Mouse (Mus musculus): ENCODE measurements around the gene Atmin. TPM values are rescaled to one million over a fixed set of nuclear protein-coding genes. Genes with fewer than 3 reads are reported as not detected.

The Atmin gene
- polyA plus RNA-seq (2012; fragmentation: generic; extraction: Trizol), result 7.8 TPM

DNA sequence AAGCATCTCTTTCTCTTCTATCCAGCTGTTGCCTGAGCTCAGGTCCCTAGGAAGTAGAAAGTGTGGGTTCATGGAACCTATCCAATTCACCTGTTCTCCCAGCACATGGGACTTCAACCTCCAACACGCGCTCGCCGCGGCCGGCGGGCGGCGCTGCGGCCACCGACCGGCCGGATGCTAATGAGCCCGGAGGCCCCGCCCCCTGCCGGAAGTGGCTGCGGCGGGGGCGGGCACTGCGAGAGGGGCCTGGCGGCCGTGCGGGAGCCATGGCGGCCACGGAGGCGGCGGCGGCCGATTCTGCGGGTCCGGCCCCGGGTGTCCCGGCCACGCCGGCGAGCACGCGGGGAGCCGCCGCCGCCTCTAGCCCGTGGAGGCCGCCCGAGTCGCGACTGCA is at the start of gene Atmin:
TSS of gene Atmin (plus strand) at position 233 of the 394 bp plus-strand sequence.
- no peaks in the 10 kb centered on the region for H3K36me3 ChIP-seq (ENCODE audit: control insufficient read depth, insufficient read depth)
- no peak for TF ChIP-seq TCF3 (IDR thresholded peaks at IDR 0.05; ENCODE audit: insufficient read length, low read depth)
- TF ChIP-seq E2F4 (IDR thresholded peaks at IDR 0.05; ENCODE audit: insufficient read depth), result no peak
- no peak for TF ChIP-seq MYOG (IDR thresholded peaks at IDR 0.05; ENCODE audit: control insufficient read depth in 1 of 3, insufficient read depth in 1 of 3, insufficient read length in 2 of 3, low read depth in 2 of 3)
- TF ChIP-seq REST (IDR thresholded peaks at IDR 0.05; ENCODE audit: insufficient read depth, insufficient read length), result no peak
- TF ChIP-seq MAX (IDR thresholded peaks at IDR 0.05; ENCODE audit: low read depth), result no peak
- TF ChIP-seq USF1 (IDR thresholded peaks at IDR 0.05; ENCODE audit: low read depth), result no peak
- peak; percentile 82 for TF ChIP-seq POLR2A (IDR thresholded peaks at IDR 0.05; ENCODE audit: insufficient read length, low read depth)
- TF ChIP-seq MYOD1 (IDR thresholded peaks at IDR 0.05; ENCODE audit: control insufficient read depth in 1 of 3, insufficient read length in 2 of 3, low read depth in 2 of 3), result peak in 2 of 3 experiments; percentile 13 to 58
- TF ChIP-seq SRF (IDR thresholded peaks at IDR 0.05; ENCODE audit: control insufficient read depth, insufficient read length, low read depth), result no peak
- TF ChIP-seq CEBPB (IDR thresholded peaks at IDR 0.05; ENCODE audit: insufficient read depth, poor library complexity, severe bottlenecking), result no peak
- peak; percentile 71 for TF ChIP-seq POLR2AphosphoS2 (IDR thresholded peaks at IDR 0.05; ENCODE audit: insufficient read length, low read depth)
- no peak for TF ChIP-seq TCF12 (IDR thresholded peaks at IDR 0.05; ENCODE audit: insufficient read depth, poor library complexity, severe bottlenecking)
- H3K27me3 ChIP-seq (ENCODE audit: control insufficient read depth, insufficient read depth, insufficient read length), result no peaks in the 10 kb centered on the region
- H3K79me2 ChIP-seq (ENCODE audit: control insufficient read depth, insufficient read depth), result no peaks in the 10 kb centered on the region
- H3K4me3 ChIP-seq, result peak within 1 kb of the TSS; percentile 49
- H3K4me2 ChIP-seq (ENCODE audit: low read depth), result peak within 1 kb of the TSS; percentile 96
- peak within 1 kb of the TSS; percentile 73 for H3ac ChIP-seq (ENCODE audit: control insufficient read depth, insufficient read length)

DNA sequence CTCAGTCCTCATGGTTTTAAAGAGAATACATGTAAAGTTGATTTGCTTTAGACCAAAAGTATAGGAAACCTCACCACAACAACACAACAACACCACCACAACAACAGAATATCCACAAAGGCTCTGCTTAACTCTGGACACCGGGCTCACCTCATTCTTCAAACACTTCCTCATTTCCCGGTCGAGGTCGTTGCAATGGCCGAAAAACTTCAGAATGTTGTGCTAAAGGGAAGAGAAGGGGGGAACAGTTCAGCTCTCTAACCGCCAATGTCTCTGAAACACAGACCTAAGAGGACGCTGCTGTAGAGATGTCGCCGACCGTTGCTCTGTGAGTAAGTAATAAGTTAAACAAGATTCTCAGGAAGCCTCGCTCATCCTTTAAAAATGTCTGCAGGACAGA is 49.3 kb upstream of the Atmin start:
- no peaks in the 10 kb centered on the region for H3K36me3 ChIP-seq (ENCODE audit: control insufficient read depth, insufficient read depth)
- H3K4me2 ChIP-seq (ENCODE audit: low read depth), result no peak overlapping the region
- TF ChIP-seq MYOD1 (IDR thresholded peaks at IDR 0.05; ENCODE audit: control insufficient read depth in 1 of 3, insufficient read length in 2 of 3, low read depth in 2 of 3) (no peak), REST (IDR thresholded peaks at IDR 0.05; ENCODE audit: insufficient read depth, insufficient read length) (no peak), TCF3 (IDR thresholded peaks at IDR 0.05; ENCODE audit: insufficient read length, low read depth) (no peak), MAX (IDR thresholded peaks at IDR 0.05; ENCODE audit: low read depth) (no peak), POLR2AphosphoS2 (IDR thresholded peaks at IDR 0.05; ENCODE audit: insufficient read length, low read depth) (no peak), SRF (IDR thresholded peaks at IDR 0.05; ENCODE audit: control insufficient read depth, insufficient read length, low read depth) (no peak), POLR2A (IDR thresholded peaks at IDR 0.05; ENCODE audit: insufficient read length, low read depth) (no peak), CEBPB (IDR thresholded peaks at IDR 0.05; ENCODE audit: insufficient read depth, poor library complexity, severe bottlenecking) (no peak), MYOG (IDR thresholded peaks at IDR 0.05; ENCODE audit: control insufficient read depth in 1 of 3, insufficient read depth in 1 of 3, insufficient read length in 2 of 3, low read depth in 2 of 3) (no peak), TCF12 (IDR thresholded peaks at IDR 0.05; ENCODE audit: insufficient read depth, poor library complexity, severe bottlenecking) (no peak)
- H3ac ChIP-seq (ENCODE audit: control insufficient read depth, insufficient read length), result no peak overlapping the region
- H3K79me2 ChIP-seq (ENCODE audit: control insufficient read depth, insufficient read depth), result no peaks in the 10 kb centered on the region
- H3K4me3 ChIP-seq, result no peak overlapping the region
- no peaks in the 10 kb centered on the region for H3K27me3 ChIP-seq (ENCODE audit: control insufficient read depth, insufficient read depth, insufficient read length)

DNA sequence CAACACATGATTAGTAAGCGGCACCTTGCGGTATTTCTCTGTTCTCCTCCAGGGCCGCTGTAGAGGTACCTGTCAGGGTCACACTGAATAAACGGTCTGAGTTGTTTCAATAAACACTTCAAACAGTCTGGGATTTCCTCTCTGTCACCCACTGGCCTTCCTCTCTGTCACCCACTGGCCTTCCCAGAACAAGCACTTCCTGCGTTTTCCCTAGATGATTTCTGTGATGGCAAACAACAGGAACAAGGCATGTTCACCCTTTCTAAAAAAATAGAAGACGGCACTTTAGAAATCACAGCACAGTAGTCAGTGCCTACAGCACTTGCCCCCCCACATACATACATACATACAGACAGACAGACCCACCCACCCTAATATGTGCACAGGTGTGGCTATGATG is 47.7 kb upstream of the Atmin start:
- Histone ChIP-seq H3K36me3 (ENCODE audit: control insufficient read depth, insufficient read depth) (no peaks in the 10 kb centered on the region), H3K4me3 (no peak overlapping the region), H3K27me3 (ENCODE audit: control insufficient read depth, insufficient read depth, insufficient read length) (no peaks in the 10 kb centered on the region), H3ac (ENCODE audit: control insufficient read depth, insufficient read length) (no peak overlapping the region), H3K79me2 (ENCODE audit: control insufficient read depth, insufficient read depth) (no peaks in the 10 kb centered on the region), H3K4me2 (ENCODE audit: low read depth) (no peak overlapping the region)
- TF ChIP-seq CEBPB (IDR thresholded peaks at IDR 0.05; ENCODE audit: insufficient read depth, poor library complexity, severe bottlenecking) (no peak), MYOG (IDR thresholded peaks at IDR 0.05; ENCODE audit: control insufficient read depth in 1 of 3, insufficient read depth in 1 of 3, insufficient read length in 2 of 3, low read depth in 2 of 3) (no peak), SRF (IDR thresholded peaks at IDR 0.05; ENCODE audit: control insufficient read depth, insufficient read length, low read depth) (no peak), POLR2A (IDR thresholded peaks at IDR 0.05; ENCODE audit: insufficient read length, low read depth) (no peak), MAX (IDR thresholded peaks at IDR 0.05; ENCODE audit: low read depth) (no peak), TCF12 (IDR thresholded peaks at IDR 0.05; ENCODE audit: insufficient read depth, poor library complexity, severe bottlenecking) (no peak), TCF3 (IDR thresholded peaks at IDR 0.05; ENCODE audit: insufficient read length, low read depth) (no peak), REST (IDR thresholded peaks at IDR 0.05; ENCODE audit: insufficient read depth, insufficient read length) (no peak), E2F4 (IDR thresholded peaks at IDR 0.05; ENCODE audit: insufficient read depth) (no peak), POLR2AphosphoS2 (IDR thresholded peaks at IDR 0.05; ENCODE audit: insufficient read length, low read depth) (no peak), MYOD1 (IDR thresholded peaks at IDR 0.05; ENCODE audit: control insufficient read depth in 1 of 3, insufficient read length in 2 of 3, low read depth in 2 of 3) (no peak), USF1 (IDR thresholded peaks at IDR 0.05; ENCODE audit: low read depth) (no peak)

DNA sequence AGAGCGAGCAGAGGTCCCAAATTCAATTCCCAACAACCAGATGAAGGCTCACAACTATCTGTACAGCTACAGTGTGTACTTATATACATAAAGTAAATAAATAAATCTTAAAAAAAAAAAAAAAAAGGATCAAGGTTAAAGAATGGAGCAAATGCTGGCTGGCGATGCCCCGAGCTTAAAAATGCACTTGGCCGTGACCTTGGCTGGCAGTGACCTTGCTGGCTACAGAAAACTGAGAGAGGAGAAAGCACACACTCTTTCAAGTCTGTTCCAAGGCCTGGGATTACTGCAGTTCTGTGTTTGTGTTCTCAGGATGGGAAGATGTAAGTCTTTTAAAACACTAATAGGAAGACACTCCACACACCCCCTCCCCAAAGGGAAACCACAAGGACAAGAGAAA is 38.5 kb upstream of the Atmin start:
- no peak overlapping the region for H3K4me3 ChIP-seq
- peaks cover 4% of the 10 kb centered on the region for H3K36me3 ChIP-seq (ENCODE audit: control insufficient read depth, insufficient read depth)
- no peaks in the 10 kb centered on the region for H3K79me2 ChIP-seq (ENCODE audit: control insufficient read depth, insufficient read depth)
- TF ChIP-seq E2F4 (IDR thresholded peaks at IDR 0.05; ENCODE audit: insufficient read depth) (no peak), MAX (IDR thresholded peaks at IDR 0.05; ENCODE audit: low read depth) (no peak), POLR2A (IDR thresholded peaks at IDR 0.05; ENCODE audit: insufficient read length, low read depth) (no peak), MYOG (IDR thresholded peaks at IDR 0.05; ENCODE audit: control insufficient read depth in 1 of 3, insufficient read depth in 1 of 3, insufficient read length in 2 of 3, low read depth in 2 of 3) (no peak), TCF12 (IDR thresholded peaks at IDR 0.05; ENCODE audit: insufficient read depth, poor library complexity, severe bottlenecking) (no peak), POLR2AphosphoS2 (IDR thresholded peaks at IDR 0.05; ENCODE audit: insufficient read length, low read depth) (no peak)
- H3K4me2 ChIP-seq (ENCODE audit: low read depth), result no peak overlapping the region
- no peak overlapping the region for H3ac ChIP-seq (ENCODE audit: control insufficient read depth, insufficient read length)
- H3K27me3 ChIP-seq (ENCODE audit: control insufficient read depth, insufficient read depth, insufficient read length), result no peaks in the 10 kb centered on the region

DNA sequence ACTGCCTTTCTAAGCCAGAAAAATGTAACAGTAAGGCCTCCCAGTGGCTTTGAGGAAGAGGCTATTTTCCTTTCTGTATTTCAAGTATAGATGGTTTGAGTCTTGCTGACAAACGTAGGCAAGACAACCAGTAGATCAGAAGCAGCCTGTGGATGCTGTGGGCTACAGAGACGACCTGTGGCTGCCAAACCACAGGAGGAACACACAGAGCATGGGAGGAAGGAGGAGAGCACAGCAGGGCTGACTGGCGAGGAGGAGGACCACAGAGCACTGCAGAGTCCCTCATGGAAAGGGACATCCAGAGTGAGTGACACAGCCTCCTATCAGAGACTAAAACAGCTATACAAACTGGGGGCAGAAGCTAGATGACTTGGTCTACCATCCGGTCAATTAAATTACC is 37.9 kb upstream of the Atmin start:
- no peak for TF ChIP-seq POLR2A (IDR thresholded peaks at IDR 0.05; ENCODE audit: insufficient read length, low read depth)
- TF ChIP-seq REST (IDR thresholded peaks at IDR 0.05; ENCODE audit: insufficient read depth, insufficient read length), result no peak
- no peak for TF ChIP-seq MYOD1 (IDR thresholded peaks at IDR 0.05; ENCODE audit: control insufficient read depth in 1 of 3, insufficient read length in 2 of 3, low read depth in 2 of 3)
- no peak for TF ChIP-seq MYOG (IDR thresholded peaks at IDR 0.05; ENCODE audit: control insufficient read depth in 1 of 3, insufficient read depth in 1 of 3, insufficient read length in 2 of 3, low read depth in 2 of 3)
- no peak for TF ChIP-seq TCF12 (IDR thresholded peaks at IDR 0.05; ENCODE audit: insufficient read depth, poor library complexity, severe bottlenecking)
- no peak for TF ChIP-seq USF1 (IDR thresholded peaks at IDR 0.05; ENCODE audit: low read depth)
- no peak overlapping the region for H3K4me3 ChIP-seq
- H3ac ChIP-seq (ENCODE audit: control insufficient read depth, insufficient read length), result no peak overlapping the region
- no peaks in the 10 kb centered on the region for H3K79me2 ChIP-seq (ENCODE audit: control insufficient read depth, insufficient read depth)
- peaks cover 4% of the 10 kb centered on the region for H3K36me3 ChIP-seq (ENCODE audit: control insufficient read depth, insufficient read depth)
- no peaks in the 10 kb centered on the region for H3K27me3 ChIP-seq (ENCODE audit: control insufficient read depth, insufficient read depth, insufficient read length)
- peak overlapping the region; percentile 68 for H3K4me2 ChIP-seq (ENCODE audit: low read depth)

All from myocyte (in vitro differentiated cells).